Mouse (Mus musculus): ENCODE data around the gene 3110040M04Rik.
"Not testable (repeated sequence)": the region's sequence is repeated elsewhere in the genome, so short reads cannot be mapped to it uniquely, and the experiment has no call there.

GRCm38 (mm10) chr1:151186879-151187424 lies 17.0 kb upstream of the 3110040M04Rik start:
- TF ChIP-seq GATA1 (IDR thresholded peaks at IDR 0.05; ENCODE audit: borderline replicate concordance, low read length); FLI1 (IDR thresholded peaks at IDR 0.05; ENCODE audit: low read length): not testable (repeated sequence)
